Mouse (Mus musculus) myocyte (in vitro differentiated cells): ENCODE data around the gene Usp48. TPM values are rescaled to one million over a fixed set of nuclear protein-coding genes. Genes with fewer than 3 reads are reported as not detected.

Experiments
- H3K27me3 ChIP-seq: one replicate; pipeline ENCODE4 v1.6.1; 2011; ENCODE audit not compliant: control insufficient read depth, insufficient read depth, insufficient read length
- H3K36me3 ChIP-seq: one replicate; pipeline ENCODE4 v1.6.1; 2011; ENCODE audit not compliant: control insufficient read depth, insufficient read depth
- H3K4me2 ChIP-seq: one replicate; pipeline ENCODE4 v1.6.1; 2011; ENCODE audit warnings: low read depth, control low read depth
- H3K4me3 ChIP-seq: one replicate; pipeline ENCODE4 v1.5.1; 2011; ENCODE audit warnings: mild to moderate bottlenecking, control low read depth, moderate library complexity
- H3K79me2 ChIP-seq: one replicate; pipeline ENCODE4 v1.6.1; 2011; ENCODE audit not compliant: control insufficient read depth, insufficient read depth
- H3ac ChIP-seq: one replicate; pipeline ENCODE4 v1.6.1; 2011; ENCODE audit not compliant: control insufficient read depth, insufficient read length
- CEBPB ChIP-seq: IDR thresholded peaks from 2 replicates; pipeline ENCODE4 v1.6.1; 2011; ENCODE audit warnings: mild to moderate bottlenecking, moderate library complexity; ENCODE audit not compliant: poor library complexity, insufficient read depth, severe bottlenecking
- E2F4 ChIP-seq: IDR thresholded peaks from one replicate; pipeline ENCODE4 v1.6.1; 2011; ENCODE audit warnings: mild to moderate bottlenecking, control low read depth, moderate library complexity; ENCODE audit not compliant: insufficient read depth
- MAX ChIP-seq: IDR thresholded peaks from one replicate; pipeline ENCODE4 v1.6.1; 2011; ENCODE audit warnings: low read depth, mild to moderate bottlenecking, control low read depth
- MYOD1 ChIP-seq, 3 experiments: IDR thresholded peaks; one replicate each; pipeline ENCODE4 v1.6.1; 2011; ENCODE audit warnings: control low read depth in 2 of 3, low read depth in 2 of 3, mild to moderate bottlenecking in 2 of 3, moderate library complexity in 1 of 3; ENCODE audit not compliant: insufficient read length in 2 of 3, control insufficient read depth in 1 of 3
- MYOG ChIP-seq, 3 experiments: IDR thresholded peaks; one replicate each; pipeline ENCODE4 v1.6.1; 2011; ENCODE audit warnings: control low read depth in 2 of 3, low read depth in 2 of 3, mild to moderate bottlenecking in 2 of 3; ENCODE audit not compliant: insufficient read length in 2 of 3, control insufficient read depth in 1 of 3, insufficient read depth in 1 of 3
- POLR2A ChIP-seq: IDR thresholded peaks from one replicate; pipeline ENCODE4 v1.6.1; 2011; ENCODE audit warnings: low read depth, mild to moderate bottlenecking, control low read depth, moderate library complexity; ENCODE audit not compliant: insufficient read length
- POLR2AphosphoS2 ChIP-seq: IDR thresholded peaks from one replicate; pipeline ENCODE4 v1.6.1; 2011; ENCODE audit warnings: low read depth, control low read depth; ENCODE audit not compliant: insufficient read length
- REST ChIP-seq: IDR thresholded peaks from one replicate; pipeline ENCODE4 v1.6.1; 2011; ENCODE audit warnings: mild to moderate bottlenecking, control low read depth, moderate library complexity; ENCODE audit not compliant: insufficient read depth, insufficient read length
- SRF ChIP-seq: IDR thresholded peaks from one replicate; pipeline ENCODE4 v1.6.1; 2011; ENCODE audit warnings: low read depth; ENCODE audit not compliant: control insufficient read depth, insufficient read length
- TCF12 ChIP-seq: IDR thresholded peaks from one replicate; pipeline ENCODE4 v1.6.1; 2011; ENCODE audit warnings: mild to moderate bottlenecking, control low read depth; ENCODE audit not compliant: poor library complexity, insufficient read depth, severe bottlenecking
- TCF3 ChIP-seq: IDR thresholded peaks from one replicate; pipeline ENCODE4 v1.6.1; 2011; ENCODE audit warnings: low read depth, control low read depth; ENCODE audit not compliant: insufficient read length
- USF1 ChIP-seq: IDR thresholded peaks from one replicate; pipeline ENCODE4 v1.6.1; 2011; ENCODE audit warnings: low read depth, mild to moderate bottlenecking, control low read depth, moderate library complexity
- polyA plus RNA-seq: library from polyadenylated mRNA; unstranded; fragments of >200 nt; fragmentation: generic; extraction: Trizol; gene quantifications from one replicate; pipeline ENCODE4 v1.2.1, GENCODE M21; 2012; ENCODE audit warnings: missing spikeins

The Usp48 gene
- polyA plus RNA-seq, 1 experiment, result 14.2 TPM

DNA sequence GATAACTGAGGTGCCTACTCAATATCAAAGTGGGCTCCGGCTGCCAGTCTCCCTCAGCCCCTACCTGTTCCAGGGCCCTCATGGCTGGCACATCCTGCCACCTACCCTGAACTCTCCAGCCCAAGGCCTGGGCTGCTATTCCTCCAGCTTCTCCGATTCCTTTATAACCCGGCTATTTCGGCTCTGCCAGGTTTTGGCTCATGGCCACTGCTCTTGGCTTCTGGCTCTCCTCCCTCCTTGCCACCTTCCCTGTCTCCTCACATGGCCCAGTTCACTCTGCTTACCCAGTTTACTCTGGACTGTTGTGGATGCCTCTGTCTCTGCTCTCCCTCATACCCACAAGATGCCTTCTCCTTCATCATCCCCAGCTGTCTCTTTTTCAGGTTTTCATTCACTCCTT, 2.6 kb upstream of the Usp48 start:
- no peak overlapping the region for H3ac ChIP-seq

DNA sequence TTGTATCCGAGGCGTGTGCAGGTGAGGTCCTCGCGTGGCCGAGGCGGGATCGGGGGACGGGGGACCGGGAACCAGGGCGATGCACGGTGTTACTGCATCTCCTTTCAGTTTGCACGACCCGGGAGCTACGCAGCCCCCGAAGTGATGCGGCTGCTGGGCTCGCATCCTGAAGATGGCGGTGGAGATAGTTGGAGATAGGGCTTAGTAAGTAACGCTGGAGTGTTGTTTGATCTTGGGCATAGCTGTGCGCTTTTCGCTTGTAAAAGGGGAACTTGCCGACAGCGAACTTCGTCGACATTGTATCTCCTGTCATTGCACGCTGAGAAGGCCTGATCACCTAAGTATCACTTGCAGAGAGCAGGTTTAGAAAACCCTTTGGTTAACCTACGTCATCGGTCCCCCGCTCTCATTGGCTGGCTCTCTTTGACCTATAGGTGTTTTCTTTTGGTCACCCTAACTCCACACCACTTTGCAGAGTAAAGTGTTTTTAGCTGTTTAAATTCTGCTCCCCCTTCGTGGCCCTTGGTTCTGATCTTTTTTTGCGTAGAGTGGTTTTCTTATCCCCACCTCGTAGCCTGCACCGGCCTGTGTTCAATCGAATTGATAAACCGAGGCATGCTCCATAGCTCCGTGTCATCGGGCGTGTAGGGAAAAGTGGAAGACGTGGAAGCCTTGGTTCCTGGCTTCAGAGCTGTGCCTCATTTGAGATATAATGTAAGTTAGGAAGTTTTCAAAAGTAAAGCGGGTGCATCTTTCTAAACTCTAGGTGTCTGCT, 1.1 kb downstream of the Usp48 start:
- peak overlapping the region; percentile 100 for H3K4me2 ChIP-seq
- peak overlapping the region; percentile 85 for H3K4me3 ChIP-seq
- peaks cover 48% of the 10 kb centered on the region for H3K79me2 ChIP-seq
- no peaks in the 10 kb centered on the region for H3K27me3 ChIP-seq
- no peaks in the 10 kb centered on the region for H3K36me3 ChIP-seq
- H3ac ChIP-seq, result peak overlapping the region; percentile 99
- TF ChIP-seq TCF12 (no peak), CEBPB (no peak), TCF3 (no peak), REST (no peak), SRF (no peak), POLR2AphosphoS2 (no peak), MYOG (IDR thresholded peaks at IDR 0.05; ENCODE audit: control insufficient read depth in 1 of 3, insufficient read depth in 1 of 3, insufficient read length in 2 of 3, low read depth in 2 of 3) (no peak), MAX (no peak), E2F4 (no peak), USF1 (no peak), MYOD1 (IDR thresholded peaks at IDR 0.05; ENCODE audit: control insufficient read depth in 1 of 3, insufficient read length in 2 of 3, low read depth in 2 of 3) (no peak)

More for the DNA sequence above, 2.6 kb upstream of the Usp48 start:
- Histone ChIP-seq H3K79me2 (peaks cover 17% of the 10 kb centered on the region), H3K4me2 (no peak overlapping the region), H3K4me3 (no peak overlapping the region), H3K36me3 (no peaks in the 10 kb centered on the region), H3K27me3 (no peaks in the 10 kb centered on the region)
- TF ChIP-seq TCF12 (no peak), USF1 (no peak), SRF (no peak), POLR2A (no peak), MYOG (IDR thresholded peaks at IDR 0.05; ENCODE audit: control insufficient read depth in 1 of 3, insufficient read depth in 1 of 3, insufficient read length in 2 of 3, low read depth in 2 of 3) (no peak), TCF3 (no peak), MAX (no peak), MYOD1 (IDR thresholded peaks at IDR 0.05; ENCODE audit: control insufficient read depth in 1 of 3, insufficient read length in 2 of 3, low read depth in 2 of 3) (no peak), REST (no peak), CEBPB (no peak), POLR2AphosphoS2 (no peak), E2F4 (no peak)

DNA sequence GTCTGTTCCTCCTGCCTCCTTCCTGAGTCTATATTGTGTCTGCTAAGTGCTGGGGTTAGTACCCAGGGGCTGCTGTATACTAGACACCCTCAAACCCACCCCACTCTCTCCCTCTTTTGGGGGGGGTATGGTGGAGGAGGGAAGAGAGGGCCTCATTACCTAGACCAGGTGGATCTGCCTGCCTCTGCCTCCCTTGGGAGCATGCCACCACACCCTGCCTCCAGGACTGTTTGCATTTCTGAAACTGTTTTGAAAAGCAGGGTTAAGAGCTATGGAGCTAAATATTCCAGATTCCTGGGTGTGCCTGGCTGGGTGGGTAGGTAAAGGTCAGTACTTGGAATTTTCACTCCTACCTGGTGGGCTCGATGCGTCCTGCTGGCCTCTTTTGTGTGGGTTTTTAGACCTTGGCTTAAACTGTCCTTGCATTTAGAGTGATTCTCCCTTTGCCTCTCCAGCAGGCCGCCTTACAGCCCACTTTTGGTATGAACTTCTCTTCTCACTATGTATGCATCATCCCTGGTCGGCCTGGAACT, 3.6 kb downstream of the Usp48 start:
- no peak overlapping the region for H3ac ChIP-seq
- TF ChIP-seq MYOD1 (IDR thresholded peaks at IDR 0.05; ENCODE audit: control insufficient read depth in 1 of 3, insufficient read length in 2 of 3, low read depth in 2 of 3) (no peak), MYOG (IDR thresholded peaks at IDR 0.05; ENCODE audit: control insufficient read depth in 1 of 3, insufficient read depth in 1 of 3, insufficient read length in 2 of 3, low read depth in 2 of 3) (no peak), E2F4 (no peak), POLR2A (no peak), SRF (no peak), CEBPB (no peak), USF1 (no peak)
- peaks cover 64% of the 10 kb centered on the region for H3K79me2 ChIP-seq
- H3K4me3 ChIP-seq, result no peak overlapping the region
- H3K27me3 ChIP-seq, result no peaks in the 10 kb centered on the region
- H3K4me2 ChIP-seq, result no peak overlapping the region
- H3K36me3 ChIP-seq, result no peaks in the 10 kb centered on the region

DNA sequence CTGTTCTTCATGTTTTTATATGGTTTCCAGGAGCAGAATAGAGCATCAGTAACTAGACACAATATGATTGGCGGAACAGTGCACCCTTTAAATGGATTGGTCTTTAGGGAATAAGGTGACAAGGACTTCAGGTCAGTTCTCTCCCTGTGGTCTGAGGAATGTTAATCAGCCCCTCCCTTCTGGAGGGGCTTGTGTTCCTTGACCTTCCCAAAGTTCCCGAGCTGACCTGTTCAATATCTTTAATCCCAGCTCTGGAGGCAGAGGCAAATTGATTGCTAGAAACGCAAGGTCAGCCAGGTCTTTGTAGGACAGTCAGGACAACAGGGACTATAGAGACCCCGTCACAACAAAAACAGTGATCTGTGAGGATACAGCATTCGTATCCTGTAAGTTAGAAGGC, 5.0 kb downstream of the Usp48 start:
- peaks cover 72% of the 10 kb centered on the region for H3K79me2 ChIP-seq
- H3ac ChIP-seq, result no peak overlapping the region
- no peaks in the 10 kb centered on the region for H3K27me3 ChIP-seq
- no peak for TF ChIP-seq TCF12
- no peak for TF ChIP-seq MYOD1 (IDR thresholded peaks at IDR 0.05; ENCODE audit: control insufficient read depth in 1 of 3, insufficient read length in 2 of 3, low read depth in 2 of 3)
- no peak for TF ChIP-seq MYOG (IDR thresholded peaks at IDR 0.05; ENCODE audit: control insufficient read depth in 1 of 3, insufficient read depth in 1 of 3, insufficient read length in 2 of 3, low read depth in 2 of 3)
- TF ChIP-seq SRF, result no peak
- TF ChIP-seq USF1, result no peak
- no peak for TF ChIP-seq MAX
- TF ChIP-seq REST, result no peak
- TF ChIP-seq POLR2A, result no peak
- TF ChIP-seq E2F4, result no peak
- no peak for TF ChIP-seq POLR2AphosphoS2
- no peak for TF ChIP-seq CEBPB
- TF ChIP-seq TCF3, result no peak
- no peaks in the 10 kb centered on the region for H3K36me3 ChIP-seq
- H3K4me3 ChIP-seq, result no peak overlapping the region
- no peak overlapping the region for H3K4me2 ChIP-seq
